ENCODE assay signal across 8 mouse cellular contexts in the genomic region with DNA sequence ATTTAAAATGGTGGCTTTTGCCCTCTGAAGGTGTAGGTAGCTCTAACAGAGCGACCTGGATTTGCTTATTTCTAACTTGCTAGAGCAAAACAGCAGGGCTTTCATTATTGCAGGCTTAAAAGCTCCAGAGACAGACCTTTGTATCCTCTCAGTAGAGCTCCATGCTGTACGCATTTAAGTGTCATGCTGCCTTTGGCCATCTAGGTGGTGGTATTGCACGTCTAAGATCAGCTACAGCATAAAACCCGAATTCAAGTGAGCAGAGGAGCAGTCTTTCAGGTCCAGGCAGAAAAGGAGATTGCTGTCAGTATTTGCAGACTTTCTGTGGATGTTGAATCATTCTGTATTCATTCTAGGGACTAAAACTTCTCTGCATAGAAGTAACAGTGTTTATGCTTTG. TPM values are rescaled to one million over a fixed set of nuclear protein-coding genes. Genes with fewer than 3 reads are reported as not detected.
A peak's percentile ranks its signal among the peaks of the same experiment; 100 is the strongest.
DNase-seq lines count a peak whose midpoint lies in the region; ATAC-seq and TF ChIP-seq lines count a peak whose summit lies in the region.

No protein-coding gene starts in this region.

- no peaks in the 10 kb centered on the region for H3K27me3 ChIP-seq in kidney, embryonic 14.5 days (ENCODE audit: control insufficient read depth, insufficient read depth, low read length)
- no peaks in the 10 kb centered on the region for H3K27me3 ChIP-seq in heart, embryonic 13.5 days (replicated peaks)
- H3K27me3 ChIP-seq in midbrain, embryonic 14.5 days (ENCODE audit: control insufficient read depth, insufficient read depth, low read length), result no peaks in the 10 kb centered on the region

- H3K36me3 ChIP-seq in kidney, embryonic 14.5 days (ENCODE audit: control insufficient read depth, insufficient read depth, low read length), result peaks cover 32% of the 10 kb centered on the region
- peaks cover 16% of the 10 kb centered on the region for H3K36me3 ChIP-seq in ES-E14 (ENCODE audit: control insufficient read depth, insufficient read depth, low read length, poor library complexity, severe bottlenecking)
- H3K36me3 ChIP-seq in heart, embryonic 13.5 days, result peaks cover 53% of the 10 kb centered on the region
- peaks cover 18% of the 10 kb centered on the region for H3K36me3 ChIP-seq in midbrain, embryonic 14.5 days (ENCODE audit: control insufficient read depth, insufficient read depth, low read length)

- H3K9me3 ChIP-seq in kidney, embryonic 14.5 days (ENCODE audit: control insufficient read depth, low read length), result no peaks in the 10 kb centered on the region
- no peaks in the 10 kb centered on the region for H3K9me3 ChIP-seq in ES-E14 (ENCODE audit: control insufficient read depth, insufficient read depth, low read depth, low read length)
- no peaks in the 10 kb centered on the region for H3K9me3 ChIP-seq in heart, embryonic 13.5 days
- H3K9me3 ChIP-seq in midbrain, embryonic 14.5 days (ENCODE audit: control insufficient read depth, low read length), result no peaks in the 10 kb centered on the region

- DNase-seq in kidney, adult 18-20 months, result peak; percentile 58
- DNase-seq in ES-E14 (ENCODE audit: low read depth, low spot score), result peak; percentile 43
- DNase-seq in cerebellum, adult 9-11 months, result peak; percentile 40
- DNase-seq in layer of hippocampus, postnatal 14 days (ENCODE audit: low spot score in 2 of 2), result peak; percentile 43 to 60
- peak; percentile 85 for DNase-seq in midbrain, embryonic 14.5 days
- DNase-seq in thymus, postnatal 14 days, result peak; percentile 64

- no peak overlapping the region for H3K9ac ChIP-seq in kidney, embryonic 14.5 days (ENCODE audit: low read depth, low read length)
- H3K9ac ChIP-seq in ES-E14 (ENCODE audit: insufficient read depth, low read depth, low read length, poor library complexity, severe bottlenecking), result no peak overlapping the region; the same call in 1 of the 2 replicates
- peak overlapping the region; percentile 59 for H3K9ac ChIP-seq in heart, embryonic 13.5 days
- H3K9ac ChIP-seq in midbrain, embryonic 14.5 days (replicated peaks; ENCODE audit: low read length), result no peak overlapping the region

- no peak overlapping the region for H3K4me3 ChIP-seq in kidney, embryonic 14.5 days (ENCODE audit: low read length)
- H3K4me3 ChIP-seq in ES-E14 (ENCODE audit: insufficient read depth in 1 of 2, low read depth in 1 of 2, low read length in 2 of 2, poor library complexity in 1 of 2, severe bottlenecking in 1 of 2), result no peak overlapping the region
- peak overlapping the region; percentile 78 for H3K4me3 ChIP-seq in heart, embryonic 13.5 days
- no peak overlapping the region for H3K4me3 ChIP-seq in midbrain, embryonic 14.5 days (replicated peaks; ENCODE audit: low read depth, low read length)

- no peak overlapping the region for H3K4me2 ChIP-seq in kidney, embryonic 14.5 days (replicated peaks; ENCODE audit: low read depth, low read length)
- H3K4me2 ChIP-seq in heart, embryonic 13.5 days, result peak overlapping the region; percentile 93
- peak overlapping the region; percentile 23; the same call in 1 of the 2 replicates for H3K4me2 ChIP-seq in midbrain, embryonic 14.5 days (ENCODE audit: low read length)

- WGBS in kidney, embryonic 14.5 days, result 23% methylated on average over 4 of the region's 4 CpGs
- 20% methylated on average over 4 of the region's 4 CpGs for WGBS in heart, embryonic 13.5 days
- 16% methylated on average over 4 of the region's 4 CpGs for WGBS in midbrain, embryonic 14.5 days

- H3K27ac ChIP-seq in kidney, embryonic 14.5 days (ENCODE audit: low read depth, low read length), result no peak overlapping the region
- H3K27ac ChIP-seq in ES-E14 (ENCODE audit: insufficient read depth, low read depth, low read length, poor library complexity, severe bottlenecking), result no peak overlapping the region
- H3K27ac ChIP-seq in heart, embryonic 13.5 days (replicated peaks), result no peak overlapping the region
- H3K27ac ChIP-seq in midbrain, embryonic 14.5 days (replicated peaks; ENCODE audit: low read depth, low read length), result no peak overlapping the region

- ATAC-seq in kidney, embryonic 14.5 days (ENCODE audit: low FRiP score, low TSS enrichment), result no peak
- no peak for ATAC-seq in heart, embryonic 13.5 days (ENCODE audit: extremely low read depth, insufficient number of reproducible peaks, low FRiP score, low TSS enrichment)
- no peak for ATAC-seq in midbrain, embryonic 14.5 days (ENCODE audit: low FRiP score, low TSS enrichment)

- in situ Hi-C loops in ES-E14 (cut with MboI; ENCODE audit: low sequenced_read_pairs in 2 of 2, unreplicated experiment in 2 of 2), result no loop called here

- H3K4me1 ChIP-seq in kidney, embryonic 14.5 days (ENCODE audit: control insufficient read depth, insufficient read depth, low read length), result peaks cover 9% of the 10 kb centered on the region
- H3K4me1 ChIP-seq in ES-E14 (ENCODE audit: control insufficient read depth in 2 of 2, insufficient read depth in 2 of 2, low read length in 2 of 2, poor library complexity in 1 of 2), result no peaks in the 10 kb centered on the region
- peaks cover 48% of the 10 kb centered on the region for H3K4me1 ChIP-seq in heart, embryonic 13.5 days
- peaks cover 13% of the 10 kb centered on the region for H3K4me1 ChIP-seq in midbrain, embryonic 14.5 days (ENCODE audit: control insufficient read depth, insufficient read depth, low read length)

TF ChIP-seq in ES-E14, 5 proteins besides CTCF, POLR2A, EP300 and RAD21:
- TF ChIP-seq ZC3H11A (IDR thresholded peaks at IDR 0.05; ENCODE audit: borderline replicate concordance, low read depth, low read length), result no peak
- no peak for TF ChIP-seq ZNF384 (IDR thresholded peaks at IDR 0.05; ENCODE audit: low read depth, low read length)
- no peak for TF ChIP-seq CHD2 (IDR thresholded peaks at IDR 0.05; ENCODE audit: low read depth, low read length)
- TF ChIP-seq HCFC1 (IDR thresholded peaks at IDR 0.05; ENCODE audit: borderline replicate concordance, insufficient read depth, low read length), result no peak
- TF ChIP-seq MAFK (IDR thresholded peaks at IDR 0.05; ENCODE audit: insufficient read depth, low read depth, low read length), result no peak

RNA-seq across cellular contexts. Expression of gene Tor1aip1, which starts 6.7 kb away (rescaled TPM):
- polyA plus RNA-seq in kidney, embryonic 14.5 days (2014; fragmentation: Nextera tagmentation; extraction: Ambion mirVana), result 50.5 and 51.1 TPM in 2 replicates
- 27.9 and 28.5 TPM in 2 replicates for total RNA-seq in ES-E14 (2012; rRNA removed)
- 28.4 and 32.0 TPM in 2 replicates for polyA plus RNA-seq in heart, embryonic 13.5 days (2015; fragmentation: Nextera tagmentation; extraction: Ambion mirVana)
- total RNA-seq in layer of hippocampus, postnatal 14 days (2021), result 10 to 100 TPM; 29.2 TPM
- 19.0 and 21.5 TPM in 2 replicates for polyA plus RNA-seq in midbrain, embryonic 14.5 days (2014; fragmentation: Nextera tagmentation; extraction: Ambion mirVana)

RNA-seq across cellular contexts. Expression of gene Tor1aip2, which starts 7.8 kb away (rescaled TPM):
- polyA plus RNA-seq in kidney, embryonic 14.5 days (2014; fragmentation: Nextera tagmentation; extraction: Ambion mirVana), result 104 and 130 TPM in 2 replicates
- 94.3 and 107 TPM in 2 replicates for total RNA-seq in ES-E14 (2012; rRNA removed)
- 76.6 and 81.5 TPM in 2 replicates for polyA plus RNA-seq in heart, embryonic 13.5 days (2015; fragmentation: Nextera tagmentation; extraction: Ambion mirVana)
- 10 to 100 TPM; 60.8 to 69.9 TPM for total RNA-seq in layer of hippocampus, postnatal 14 days (2021)
- 64.8 and 78.1 TPM in 2 replicates for polyA plus RNA-seq in midbrain, embryonic 14.5 days (2014; fragmentation: Nextera tagmentation; extraction: Ambion mirVana)
